Mouse (Mus musculus) ES-Bruce4 (cell line): Measurements from ENCODE around the gene Stard3. TPM values are rescaled to one million over a fixed set of nuclear protein-coding genes. Genes with fewer than 3 reads are reported as not detected.

ENCODE experiments used
- H3K27ac ChIP-seq: 2 replicates; pipeline ENCODE4 v1.5.1; 2012; ENCODE audit warnings: low read length, inconsistent platforms; ENCODE audit not compliant: insufficient read depth
- H3K27me3 ChIP-seq: 2 replicates; pipeline ENCODE4 v1.6.1; 2012; ENCODE audit warnings: mild to moderate bottlenecking, low read length, inconsistent platforms; ENCODE audit not compliant: control insufficient read depth, poor library complexity, insufficient read depth, severe bottlenecking
- H3K36me3 ChIP-seq: 2 replicates; pipeline ENCODE4 v1.6.1; 2012; ENCODE audit warnings: inconsistent platforms, mild to moderate bottlenecking, low read length, moderate library complexity; ENCODE audit not compliant: control insufficient read depth, poor library complexity, insufficient read depth, severe bottlenecking
- H3K4me1 ChIP-seq: one replicate; pipeline ENCODE4 v1.8.1; 2011; ENCODE audit warnings: low read length; ENCODE audit not compliant: control insufficient read depth, insufficient read depth
- H3K4me3 ChIP-seq: 2 replicates; pipeline ENCODE4 v1.5.1; 2011; ENCODE audit warnings: low read depth, mild to moderate bottlenecking, low read length
- H3K9ac ChIP-seq: 2 replicates; pipeline ENCODE4 v1.6.1; 2012; ENCODE audit warnings: low read depth, mild to moderate bottlenecking, inconsistent platforms; ENCODE audit not compliant: poor library complexity, severe bottlenecking
- H3K9me3 ChIP-seq: replicated peaks from 2 replicates; pipeline ENCODE4 v1.6.1; 2012; ENCODE audit warnings: mild to moderate bottlenecking, low read length, inconsistent platforms; ENCODE audit not compliant: control insufficient read depth, poor library complexity, insufficient read depth, severe bottlenecking
- CTCF ChIP-seq: IDR thresholded peaks from one replicate; pipeline ENCODE4 v1.8.1; 2011; ENCODE audit warnings: low read depth, low read length
- EP300 ChIP-seq: IDR thresholded peaks from 2 replicates; pipeline ENCODE4 v1.6.1; 2011; ENCODE audit warnings: low read depth, low read length; ENCODE audit not compliant: insufficient read depth
- POLR2A ChIP-seq: IDR thresholded peaks from one replicate; pipeline ENCODE4 v1.8.1; 2011; ENCODE audit warnings: low read length; ENCODE audit not compliant: insufficient read depth
- polyA plus RNA-seq: library from polyadenylated mRNA; stranded (reverse); fragments of >200 nt; gene quantifications from 2 replicates; pipeline ENCODE4 v1.2.4, GENCODE M21; 2011; ENCODE audit warnings: low read depth; ENCODE audit not compliant: missing spikeins, insufficient read depth, insufficient read length

The Stard3 gene
- polyA plus RNA-seq, 1 experiment: 12.2 TPM

GRCm38 (mm10) chr11:98366290-98366689, 8.1 kb downstream of the Stard3 start:
- Histone ChIP-seq H3K9me3 (no peaks in the 10 kb centered on the region), H3K9ac (no peak overlapping the region), H3K36me3 (no peaks in the 10 kb centered on the region), H3K4me1 (peaks cover 4% of the 10 kb centered on the region), H3K27me3 (no peaks in the 10 kb centered on the region), H3K27ac (no peak overlapping the region), H3K4me3 (no peak overlapping the region)
- TF ChIP-seq CTCF (no peak), EP300 (no peak), POLR2A (no peak)

GRCm38 (mm10) chr11:98367171-98367862, 9.1 kb downstream of the Stard3 start:
- H3K4me3 ChIP-seq: no peak overlapping the region
- H3K4me1 ChIP-seq: peaks cover 4% of the 10 kb centered on the region
- no peak overlapping the region for H3K27ac ChIP-seq
- H3K27me3 ChIP-seq: no peaks in the 10 kb centered on the region
- H3K36me3 ChIP-seq: no peaks in the 10 kb centered on the region
- TF ChIP-seq EP300 (no peak), POLR2A (no peak), CTCF (no peak)
- no peak overlapping the region for H3K9ac ChIP-seq
- H3K9me3 ChIP-seq: no peaks in the 10 kb centered on the region

GRCm38 (mm10) chr11:98367863-98368186, 9.7 kb downstream of the Stard3 start:
- no peak overlapping the region for H3K27ac ChIP-seq
- no peak overlapping the region for H3K4me3 ChIP-seq
- H3K9ac ChIP-seq: no peak overlapping the region
- peaks cover 4% of the 10 kb centered on the region for H3K4me1 ChIP-seq
- no peaks in the 10 kb centered on the region for H3K9me3 ChIP-seq
- no peak for TF ChIP-seq EP300
- no peak for TF ChIP-seq POLR2A
- TF ChIP-seq CTCF: no peak
- H3K36me3 ChIP-seq: no peaks in the 10 kb centered on the region
- no peaks in the 10 kb centered on the region for H3K27me3 ChIP-seq

GRCm38 (mm10) chr11:98369337-98369736, 11.2 kb downstream of the Stard3 start:
- Histone ChIP-seq H3K9me3 (no peaks in the 10 kb centered on the region), H3K27ac (no peak overlapping the region), H3K4me1 (peaks cover 4% of the 10 kb centered on the region), H3K36me3 (no peaks in the 10 kb centered on the region), H3K9ac (no peak overlapping the region), H3K27me3 (no peaks in the 10 kb centered on the region), H3K4me3 (no peak overlapping the region)
- TF ChIP-seq CTCF (no peak), POLR2A (no peak), EP300 (no peak)

- no peak for TF ChIP-seq POLR2A
- Histone ChIP-seq H3K27me3 (no peaks in the 10 kb centered on the region), H3K4me1 (peaks cover 4% of the 10 kb centered on the region), H3K4me3 (no peak overlapping the region), H3K9ac (no peak overlapping the region), H3K27ac (no peak overlapping the region), H3K36me3 (no peaks in the 10 kb centered on the region), H3K9me3 (no peaks in the 10 kb centered on the region)
Observed at GRCm38 (mm10) chr11:98370588-98370987, 12.4 kb downstream of the Stard3 start.

- no peak overlapping the region for H3K9ac ChIP-seq
- no peaks in the 10 kb centered on the region for H3K27me3 ChIP-seq
- TF ChIP-seq CTCF (no peak), EP300 (no peak), POLR2A (no peak)
- H3K27ac ChIP-seq: no peak overlapping the region
- peaks cover 4% of the 10 kb centered on the region for H3K4me1 ChIP-seq
- H3K36me3 ChIP-seq: no peaks in the 10 kb centered on the region
- H3K9me3 ChIP-seq: no peaks in the 10 kb centered on the region
- no peak overlapping the region for H3K4me3 ChIP-seq
Observed at GRCm38 (mm10) chr11:98371556-98372240, 13.5 kb downstream of the Stard3 start.
